Comparison of ENCODE assay signal across 15 mouse cellular contexts in genomic region chr4:102136366-102136849, GRCm38 (mm10).
"Had no signal": no experiment of that assay in that cellular context is flagged by ENCODE, and none has a peak within 500 bp of the region (broad histone marks: within the 10 kb centered on the region; RNA-seq: fewer than 3 reads in every experiment).

No protein-coding gene starts in this region.

- H3K9ac ChIP-seq: limb, embryonic 12.5 days; limb, embryonic 15.5 days; liver, embryonic 12.5 days; liver, embryonic 15.5 days; lung, embryonic 15.5 days had no signal

- DNase-seq: kidney, postnatal 14 days; kidney, postnatal 4 days; left cerebral cortex, postnatal 4 days; lung, adult 18-20 months; lung, postnatal 10 days; lung, postnatal 36 days; midbrain, embryonic 14.5 days; thymus, adult 18-20 months; thymus, postnatal 36 days had no signal

- H3K4me1 ChIP-seq: limb, embryonic 12.5 days; limb, embryonic 15.5 days; liver, embryonic 12.5 days; liver, embryonic 15.5 days; lung, embryonic 15.5 days had no signal

- H3K4me2 ChIP-seq: limb, embryonic 12.5 days; limb, embryonic 15.5 days; liver, embryonic 12.5 days; liver, embryonic 15.5 days; lung, embryonic 15.5 days; midbrain, embryonic 11.5 days had no signal

- H3K36me3 ChIP-seq: limb, embryonic 12.5 days; limb, embryonic 15.5 days; liver, embryonic 12.5 days; liver, embryonic 15.5 days; lung, embryonic 15.5 days had no signal

- ATAC-seq: liver, embryonic 12.5 days had no signal

- H3K27me3 ChIP-seq: limb, embryonic 12.5 days; limb, embryonic 15.5 days; liver, embryonic 12.5 days; liver, embryonic 15.5 days; lung, embryonic 15.5 days had no signal

- H3K9me3 ChIP-seq: limb, embryonic 12.5 days; limb, embryonic 15.5 days; liver, embryonic 12.5 days; liver, embryonic 15.5 days; lung, embryonic 15.5 days had no signal

- H3K27ac ChIP-seq: limb, embryonic 12.5 days; limb, embryonic 15.5 days; liver, embryonic 12.5 days; liver, embryonic 15.5 days; lung, embryonic 15.5 days had no signal

- H3K4me3 ChIP-seq: limb, embryonic 12.5 days; limb, embryonic 15.5 days; liver, embryonic 12.5 days; liver, embryonic 15.5 days; lung, embryonic 15.5 days had no signal
